Mouse (Mus musculus) ES-Bruce4 (cell line): ENCODE results near the gene Srsf4. TPM values are rescaled to one million over a fixed set of nuclear protein-coding genes. Genes with fewer than 3 reads are reported as not detected.

ENCODE experiments used
- H3K27ac ChIP-seq: 2 replicates; pipeline ENCODE4 v1.5.1; 2012; ENCODE audit warnings: low read length, inconsistent platforms; ENCODE audit not compliant: insufficient read depth
- H3K27me3 ChIP-seq: 2 replicates; pipeline ENCODE4 v1.6.1; 2012; ENCODE audit warnings: mild to moderate bottlenecking, low read length, inconsistent platforms; ENCODE audit not compliant: control insufficient read depth, poor library complexity, insufficient read depth, severe bottlenecking
- H3K36me3 ChIP-seq: 2 replicates; pipeline ENCODE4 v1.6.1; 2012; ENCODE audit warnings: inconsistent platforms, mild to moderate bottlenecking, low read length, moderate library complexity; ENCODE audit not compliant: control insufficient read depth, poor library complexity, insufficient read depth, severe bottlenecking
- H3K4me1 ChIP-seq: one replicate; pipeline ENCODE4 v1.8.1; 2011; ENCODE audit warnings: low read length; ENCODE audit not compliant: control insufficient read depth, insufficient read depth
- H3K4me3 ChIP-seq: 2 replicates; pipeline ENCODE4 v1.5.1; 2011; ENCODE audit warnings: low read depth, mild to moderate bottlenecking, low read length
- H3K9ac ChIP-seq: 2 replicates; pipeline ENCODE4 v1.6.1; 2012; ENCODE audit warnings: low read depth, mild to moderate bottlenecking, inconsistent platforms; ENCODE audit not compliant: poor library complexity, severe bottlenecking
- H3K9me3 ChIP-seq: replicated peaks from 2 replicates; pipeline ENCODE4 v1.6.1; 2012; ENCODE audit warnings: mild to moderate bottlenecking, low read length, inconsistent platforms; ENCODE audit not compliant: control insufficient read depth, poor library complexity, insufficient read depth, severe bottlenecking
- CTCF ChIP-seq: IDR thresholded peaks from one replicate; pipeline ENCODE4 v1.8.1; 2011; ENCODE audit warnings: low read depth, low read length
- EP300 ChIP-seq: IDR thresholded peaks from 2 replicates; pipeline ENCODE4 v1.6.1; 2011; ENCODE audit warnings: low read depth, low read length; ENCODE audit not compliant: insufficient read depth
- POLR2A ChIP-seq: IDR thresholded peaks from one replicate; pipeline ENCODE4 v1.8.1; 2011; ENCODE audit warnings: low read length; ENCODE audit not compliant: insufficient read depth
- polyA plus RNA-seq: library from polyadenylated mRNA; stranded (reverse); fragments of >200 nt; gene quantifications from 2 replicates; pipeline ENCODE4 v1.2.4, GENCODE M21; 2011; ENCODE audit warnings: low read depth; ENCODE audit not compliant: missing spikeins, insufficient read depth, insufficient read length

Srsf4 gene
- polyA plus RNA-seq, 1 experiment, result 74.5 TPM

GRCm38 (mm10) chr4:131843290-131843743 is 30.1 kb upstream of the Srsf4 start, which contains the start of gene Mecr:
Gene Mecr (plus strand): TSS chr4:131843470.
- Histone ChIP-seq H3K27me3 (no peaks in the 10 kb centered on the region), H3K9ac (peak within 1 kb of the TSS; percentile 81), H3K36me3 (0 out of 2 replicates have a peak, but pooled peaks cover 2% of the 10 kb centered on the region), H3K9me3 (no peaks in the 10 kb centered on the region), H3K4me1 (no peaks in the 10 kb centered on the region), H3K27ac (no peak within 1 kb of the TSS), H3K4me3 (peak within 1 kb of the TSS; percentile 89)
- 0 out of 2 replicates have a peak, but pooled peaks have one; percentile 16 for TF ChIP-seq EP300
- no peak for TF ChIP-seq CTCF

DNA sequence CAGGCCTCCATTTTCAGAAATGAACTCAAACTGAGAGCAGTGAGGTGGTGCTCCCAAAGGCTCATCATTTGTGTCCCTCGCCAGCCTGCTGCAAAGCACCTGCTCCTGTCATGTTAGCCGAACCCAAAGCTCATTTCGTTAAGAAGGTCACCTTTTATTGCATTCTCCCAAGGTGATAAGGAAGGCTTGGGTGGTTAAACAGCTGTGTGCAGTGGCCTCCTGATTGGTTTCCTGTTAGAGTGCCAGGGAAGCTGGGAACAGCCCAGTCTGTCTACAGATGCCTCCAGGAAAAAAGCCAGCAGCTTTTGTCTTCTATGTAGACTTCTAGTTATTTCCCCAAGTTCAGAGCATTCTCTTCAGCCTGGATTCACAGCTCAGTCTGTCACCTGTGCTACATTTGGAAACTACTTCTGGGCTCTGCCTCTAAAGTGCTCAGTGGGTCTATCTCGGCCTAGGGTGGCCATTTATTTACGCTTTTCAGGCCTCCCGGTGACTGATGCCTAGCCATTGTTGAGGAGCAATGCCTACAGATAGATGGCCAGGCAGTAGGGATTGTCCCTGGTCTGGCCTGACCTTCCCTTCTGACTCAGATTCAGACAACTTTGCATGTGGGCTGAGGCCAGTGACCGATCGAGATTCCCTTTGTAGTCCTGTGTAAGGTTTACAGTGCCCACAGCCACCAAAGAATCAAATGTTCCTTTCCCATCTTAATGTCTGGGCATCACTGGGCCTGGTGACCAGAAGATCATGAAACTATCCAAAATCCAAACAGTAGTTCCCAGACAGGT is 27.2 kb upstream of the Srsf4 start:
- H3K27ac ChIP-seq, result no peak overlapping the region
- H3K4me1 ChIP-seq, result no peaks in the 10 kb centered on the region
- no peak overlapping the region for H3K4me3 ChIP-seq
- TF ChIP-seq CTCF (no peak), POLR2A (no peak), EP300 (no peak)
- H3K27me3 ChIP-seq, result no peaks in the 10 kb centered on the region
- no peak overlapping the region for H3K9ac ChIP-seq
- H3K9me3 ChIP-seq, result no peaks in the 10 kb centered on the region
- 0 out of 2 replicates have a peak, but pooled peaks cover 2% of the 10 kb centered on the region for H3K36me3 ChIP-seq

DNA sequence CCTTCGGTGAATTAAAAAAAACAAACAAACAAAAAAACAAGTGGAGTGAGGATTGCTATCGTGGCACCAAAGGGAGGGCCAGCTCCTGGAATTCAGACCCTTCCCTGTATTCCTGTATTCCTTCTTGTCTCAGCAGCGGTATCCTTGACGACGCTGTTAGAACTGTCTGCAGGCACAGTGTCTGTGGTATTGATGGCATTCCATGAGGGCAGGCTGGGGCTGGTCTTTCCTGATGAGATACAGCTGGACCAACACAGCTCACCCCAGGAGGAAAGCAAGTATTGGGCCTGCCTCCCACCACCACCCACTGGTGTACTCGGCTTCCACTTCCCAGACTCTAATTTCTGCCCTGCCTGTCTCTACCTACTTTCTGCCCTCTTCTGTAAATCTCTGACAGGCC is 25.3 kb upstream of the Srsf4 start:
- no peaks in the 10 kb centered on the region for H3K9me3 ChIP-seq
- no peaks in the 10 kb centered on the region for H3K4me1 ChIP-seq
- H3K9ac ChIP-seq, result no peak overlapping the region
- no peaks in the 10 kb centered on the region for H3K27me3 ChIP-seq
- H3K27ac ChIP-seq, result no peak overlapping the region
- 0 out of 2 replicates have a peak, but pooled peaks cover 2% of the 10 kb centered on the region for H3K36me3 ChIP-seq
- no peak for TF ChIP-seq CTCF
- H3K4me3 ChIP-seq, result no peak overlapping the region

DNA sequence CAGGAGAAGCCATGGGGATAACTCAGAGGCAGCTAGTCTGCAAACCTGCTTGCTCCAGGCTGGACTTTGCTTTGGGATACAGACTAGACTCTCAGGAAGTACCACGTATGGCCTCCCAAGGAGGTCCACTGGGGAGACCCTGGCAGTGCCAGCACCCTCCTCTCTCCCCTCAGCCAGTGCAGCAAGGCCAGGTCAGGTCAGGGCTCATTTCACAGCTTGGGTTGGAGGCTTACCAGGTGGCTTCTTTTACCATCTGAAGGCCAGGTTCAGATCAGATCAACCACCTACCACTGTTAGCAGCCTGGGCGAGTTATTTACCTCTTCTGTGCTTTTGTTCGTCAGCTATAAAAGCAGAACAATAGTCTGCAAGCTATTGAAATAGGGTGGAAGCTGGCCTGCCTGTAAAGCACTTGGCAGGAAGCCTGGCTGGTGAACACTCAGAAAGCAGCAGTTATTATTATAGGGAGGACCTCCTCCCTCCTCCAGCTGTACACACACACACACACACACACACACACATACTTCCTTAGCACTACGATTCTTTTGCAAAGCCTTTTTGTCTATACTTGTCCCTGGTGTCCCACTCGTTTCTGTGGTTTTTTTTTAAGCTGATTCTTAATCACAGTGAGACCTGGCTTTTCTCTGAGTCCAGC is 23.3 kb upstream of the Srsf4 start:
- Histone ChIP-seq H3K9ac (no peak overlapping the region), H3K36me3 (0 out of 2 replicates have a peak, but pooled peaks cover 2% of the 10 kb centered on the region), H3K4me3 (no peak overlapping the region), H3K4me1 (no peaks in the 10 kb centered on the region), H3K27me3 (no peaks in the 10 kb centered on the region), H3K9me3 (no peaks in the 10 kb centered on the region), H3K27ac (no peak overlapping the region)
- TF ChIP-seq EP300 (no peak), POLR2A (no peak), CTCF (no peak)

DNA sequence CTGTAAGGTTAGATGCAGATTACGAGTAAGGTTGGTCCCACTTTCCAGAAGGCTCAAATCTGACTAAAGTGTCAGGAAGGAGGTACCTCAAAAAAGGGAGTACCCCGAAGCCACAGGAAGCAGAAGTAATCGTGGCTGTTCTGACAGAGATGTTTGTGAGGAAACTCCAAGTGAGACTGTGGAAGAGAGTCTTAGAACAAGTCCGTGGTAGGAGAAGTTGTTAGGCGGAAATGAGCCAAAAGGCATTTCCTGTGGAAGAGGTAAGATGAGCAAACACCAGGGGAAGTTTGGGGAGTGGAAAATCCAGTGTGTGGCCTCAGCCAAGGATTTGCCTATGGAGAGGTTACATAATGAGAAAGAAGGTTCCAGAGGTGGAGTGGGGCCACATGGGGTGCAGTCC is 18.5 kb upstream of the Srsf4 start:
- Histone ChIP-seq H3K4me3 (no peak overlapping the region), H3K9ac (no peak overlapping the region), H3K36me3 (no peaks in the 10 kb centered on the region), H3K27ac (no peak overlapping the region), H3K4me1 (no peaks in the 10 kb centered on the region), H3K9me3 (no peaks in the 10 kb centered on the region), H3K27me3 (no peaks in the 10 kb centered on the region)
- TF ChIP-seq POLR2A (no peak), EP300 (no peak), CTCF (no peak)

DNA sequence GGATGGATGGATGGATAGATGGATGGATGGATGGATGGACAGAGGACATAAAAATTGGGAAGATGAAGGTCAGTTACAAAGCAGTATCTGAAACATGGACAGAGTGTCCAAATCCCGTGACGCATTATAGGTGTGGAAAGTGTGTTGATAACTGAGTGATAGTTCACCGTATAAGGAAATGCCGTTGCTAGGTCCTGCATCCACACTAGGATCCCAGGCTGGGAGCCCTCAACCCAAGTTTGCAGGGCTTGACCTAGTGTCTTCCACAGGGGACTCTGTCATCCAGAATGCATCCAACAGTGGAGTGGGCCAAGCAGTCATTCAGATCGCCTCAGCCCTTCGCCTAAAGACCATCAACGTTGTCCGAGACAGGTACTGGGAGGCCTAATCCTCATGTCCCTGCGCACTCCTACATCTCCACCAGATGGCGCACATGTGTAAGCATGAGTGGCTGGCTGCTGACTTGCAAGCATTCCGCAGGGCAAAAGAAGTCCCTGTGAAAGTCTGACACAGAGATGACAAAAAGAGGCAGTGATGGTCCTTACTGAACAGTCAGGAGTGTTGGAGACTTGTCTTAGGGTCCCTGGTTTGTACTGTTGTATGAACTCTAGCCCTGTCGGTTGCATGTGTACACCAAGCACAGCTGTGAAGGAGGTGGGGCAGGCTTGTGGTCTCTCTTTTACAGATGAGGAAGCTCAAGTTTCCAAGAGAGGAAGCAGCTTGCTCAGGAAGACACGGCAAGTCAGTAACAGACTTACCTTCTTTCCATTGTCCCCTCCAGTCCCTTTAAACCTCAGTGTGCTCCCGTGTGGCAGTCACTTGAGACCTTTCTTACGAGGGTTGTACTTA is 12.7 kb upstream of the Srsf4 start:
- H3K27ac ChIP-seq, result no peak overlapping the region
- H3K9ac ChIP-seq, result no peak overlapping the region
- TF ChIP-seq EP300 (no peak), POLR2A (no peak), CTCF (peak; percentile 96)
- H3K4me1 ChIP-seq, result no peaks in the 10 kb centered on the region
- H3K4me3 ChIP-seq, result no peak overlapping the region
- no peaks in the 10 kb centered on the region for H3K36me3 ChIP-seq
- H3K27me3 ChIP-seq, result no peaks in the 10 kb centered on the region
- no peaks in the 10 kb centered on the region for H3K9me3 ChIP-seq
